Mouse (Mus musculus): ENCODE results near the gene Rnf126.
A peak's percentile ranks its signal among the peaks of the same experiment; 100 is the strongest.

Rnf126 gene

GRCm38 (mm10) chr10:79728323-79729249 is 38.2 kb downstream of the Rnf126 start:
- DNase-seq: no peak

GRCm38 (mm10) chr10:79726090-79726489 is 40.7 kb downstream of the Rnf126 start:
- DNase-seq: peak; percentile 60 to 72

- no peak for DNase-seq
Measured at GRCm38 (mm10) chr10:79723692-79724091, 43.1 kb downstream of the Rnf126 start.

- DNase-seq: no peak
Measured at GRCm38 (mm10) chr10:79723047-79723446, 43.7 kb downstream of the Rnf126 start.

GRCm38 (mm10) chr10:79721089-79721488 is 45.7 kb downstream of the Rnf126 start:
- no peak for DNase-seq

- DNase-seq: peak; percentile 54 to 80
Measured at GRCm38 (mm10) chr10:79717640-79718357, 49.0 kb downstream of the Rnf126 start.

GRCm38 (mm10) chr10:79716988-79717355 is 49.8 kb downstream of the Rnf126 start:
- DNase-seq: peak in 1 of 2 experiments; percentile 33

GRCm38 (mm10) chr10:79716254-79716987 is 50.3 kb downstream of the Rnf126 start, which contains the start of gene Hcn2:
Hcn2 (plus strand) TSS chr10:79716634.
- peak in 1 of 2 experiments; percentile 25 for DNase-seq

- peak in 1 of 2 experiments; percentile 29 for DNase-seq
Measured at GRCm38 (mm10) chr10:79714996-79715395, 51.8 kb downstream of the Rnf126 start.

GRCm38 (mm10) chr10:79713163-79713562 is 53.6 kb downstream of the Rnf126 start:
- DNase-seq: no peak

- peak; percentile 78 to 87 for DNase-seq
Measured at GRCm38 (mm10) chr10:79712499-79713126, 54.1 kb downstream of the Rnf126 start.

- no peak for DNase-seq
Measured at GRCm38 (mm10) chr10:79712029-79712428, 54.7 kb downstream of the Rnf126 start.

GRCm38 (mm10) chr10:79709307-79709706 is 57.4 kb downstream of the Rnf126 start:
- DNase-seq: no peak

- no peak for DNase-seq
Measured at GRCm38 (mm10) chr10:79708668-79709067, 58.1 kb downstream of the Rnf126 start.

All from lung, postnatal 4 days (tissue).